Mouse (Mus musculus): ENCODE results near the gene Clpx.

The Clpx gene

GRCm38 (mm10) chr9:65347112-65347850 lies 53.2 kb downstream of the Clpx start:
- DNase-seq, result no peak

- DNase-seq, result no peak
Observed at GRCm38 (mm10) chr9:65353251-65353650, 59.2 kb downstream of the Clpx start.

- DNase-seq, result no peak
Observed at GRCm38 (mm10) chr9:65356561-65356960, 62.5 kb downstream of the Clpx start.

GRCm38 (mm10) chr9:65356971-65357370 lies 62.9 kb downstream of the Clpx start:
- DNase-seq, result no peak

GRCm38 (mm10) chr9:65358956-65359480 lies 65.0 kb downstream of the Clpx start:
- no peak for DNase-seq

- DNase-seq, result no peak
Observed at GRCm38 (mm10) chr9:65360641-65361448, 66.8 kb downstream of the Clpx start, which contains the start of gene Ubap1l. TSS of gene Ubap1l (plus strand) at chr9:65361041.

- DNase-seq, result no peak
Observed at GRCm38 (mm10) chr9:65363684-65364083, 69.6 kb downstream of the Clpx start.

- no peak for DNase-seq
Observed at GRCm38 (mm10) chr9:65365721-65366120, 71.7 kb downstream of the Clpx start.

GRCm38 (mm10) chr9:65371756-65372155 lies 77.7 kb downstream of the Clpx start:
- DNase-seq, result no peak

- peak in 1 of 2 experiments; percentile 26 for DNase-seq
Observed at GRCm38 (mm10) chr9:65372449-65372848, 78.4 kb downstream of the Clpx start.

GRCm38 (mm10) chr9:65374468-65375162 lies 80.6 kb downstream of the Clpx start:
- DNase-seq, result no peak

- DNase-seq, result no peak
Observed at GRCm38 (mm10) chr9:65375163-65375934, 81.3 kb downstream of the Clpx start.
